Mouse (Mus musculus) limb, embryonic 11.5 days (tissue): ENCODE results near the gene Cyp51. TPM values are rescaled to one million over a fixed set of nuclear protein-coding genes. Genes with fewer than 3 reads are reported as not detected.

Experiments used
- ATAC-seq: fragments of 200-750 bp; cut with Nextera tagmentation; 2 replicates; pipeline ENCODE4 v1.8.0; 2017; ENCODE audit warnings: low read depth; ENCODE audit not compliant: insufficient number of reproducible peaks, low FRiP score, low TSS enrichment
- DNase-seq: peaks from one replicate; pipeline ENCODE4 v3.0.0-alpha.2; 2015; ENCODE audit warnings: low spot score
- H3K27ac ChIP-seq: fragments of 300-500 bp; sonication (generic); replicated peaks from 2 replicates; pipeline ENCODE4 v1.5.1; 2014; ENCODE audit warnings: low read depth, mild to moderate bottlenecking, low read length
- H3K27me3 ChIP-seq: fragments of 300-500 bp; sonication (generic); 2 replicates; pipeline ENCODE4 v1.6.1; 2014; ENCODE audit warnings: mild to moderate bottlenecking, low read length, mixed read lengths; ENCODE audit not compliant: control insufficient read depth, insufficient read depth
- H3K36me3 ChIP-seq: fragments of 300-500 bp; sonication (generic); 2 replicates; pipeline ENCODE4 v1.6.1; 2014; ENCODE audit warnings: mild to moderate bottlenecking, low read length, moderate library complexity, mixed read lengths; ENCODE audit not compliant: control insufficient read depth, insufficient read depth
- H3K4me1 ChIP-seq: fragments of 300-500 bp; sonication (generic); 2 replicates; pipeline ENCODE4 v1.6.1; 2014; ENCODE audit warnings: low read length, mixed read lengths; ENCODE audit not compliant: control insufficient read depth, insufficient read depth
- H3K4me2 ChIP-seq: fragments of 300-500 bp; sonication (generic); 2 replicates; pipeline ENCODE4 v1.6.1; 2014; ENCODE audit warnings: low read depth, mild to moderate bottlenecking, moderate library complexity; ENCODE audit not compliant: severe bottlenecking
- H3K4me3 ChIP-seq: fragments of 300-500 bp; sonication (generic); 2 replicates; pipeline ENCODE4 v1.5.1; 2014; ENCODE audit warnings: low read depth, low read length
- H3K9ac ChIP-seq: fragments of 300-500 bp; sonication (generic); 2 replicates; pipeline ENCODE4 v1.6.1; 2014; ENCODE audit warnings: mild to moderate bottlenecking, low read length
- H3K9me3 ChIP-seq: fragments of 300-500 bp; sonication (generic); 2 replicates; pipeline ENCODE4 v1.6.1; 2016; ENCODE audit warnings: low read length; ENCODE audit not compliant: control insufficient read depth
- WGBS: fragments of 180-500 bp; shearing (Covaris S2); extraction: QIAGEN DNeasy Blood & Tissue Kit; methylation state at CpG from one replicate; pipeline ENCODE4 v1.1.7; 2014; 5-methylcytosine and 5-hydroxymethylcytosine counted together
- polyA plus RNA-seq: library from polyadenylated mRNA; unstranded; fragments of >200 nt; fragmentation: Nextera tagmentation; extraction: Ambion mirVana; gene quantifications from 2 replicates; pipeline ENCODE4 v1.2.1, GENCODE M21; 2014

Cyp51 gene
- polyA plus RNA-seq, 1 experiment from 2014 or later, result 115 TPM

- peaks cover 21% of the 10 kb centered on the region for H3K36me3 ChIP-seq
- no peak for ATAC-seq
- 87% methylated on average over 5 of the region's 5 CpGs for WGBS
These were observed 16.4 kb downstream of the Cyp51 start for GRCm38 (mm10) chr5:4088190-4088589.

GRCm38 (mm10) chr5:4086309-4086708, 18.2 kb downstream of the Cyp51 start:
- ATAC-seq, result no peak
- Histone ChIP-seq H3K9me3 (no peaks in the 10 kb centered on the region), H3K4me1 (no peaks in the 10 kb centered on the region), H3K27ac (no peak overlapping the region), H3K4me2 (no peak overlapping the region), H3K36me3 (peaks cover 21% of the 10 kb centered on the region), H3K27me3 (no peaks in the 10 kb centered on the region), H3K4me3 (no peak overlapping the region), H3K9ac (no peak overlapping the region)
- 93% methylated on average over 4 of the region's 4 CpGs for WGBS
- DNase-seq, result no peak

More at GRCm38 (mm10) chr5:4088190-4088589, 16.4 kb downstream of the Cyp51 start:
- no peaks in the 10 kb centered on the region for H3K9me3 ChIP-seq
- H3K4me3 ChIP-seq, result no peak overlapping the region
- DNase-seq, result no peak
- no peak overlapping the region for H3K9ac ChIP-seq
- H3K4me1 ChIP-seq, result no peaks in the 10 kb centered on the region
- H3K4me2 ChIP-seq, result no peak overlapping the region
- no peaks in the 10 kb centered on the region for H3K27me3 ChIP-seq
- H3K27ac ChIP-seq, result no peak overlapping the region

- peaks cover 20% of the 10 kb centered on the region for H3K36me3 ChIP-seq
- no peak overlapping the region for H3K4me2 ChIP-seq
- H3K4me3 ChIP-seq, result no peak overlapping the region
- ATAC-seq (no peak), DNase-seq (no peak)
- H3K27me3 ChIP-seq, result no peaks in the 10 kb centered on the region
- H3K9me3 ChIP-seq, result no peaks in the 10 kb centered on the region
- H3K9ac ChIP-seq, result no peak overlapping the region
- no peak overlapping the region for H3K27ac ChIP-seq
- no peaks in the 10 kb centered on the region for H3K4me1 ChIP-seq
- 97% methylated on average over 7 of the region's 7 CpGs for WGBS
These were observed 19.6 kb downstream of the Cyp51 start for GRCm38 (mm10) chr5:4084948-4085347.

- 89% methylated on average over 2 of the region's 2 CpGs for WGBS
- Histone ChIP-seq H3K27me3 (no peaks in the 10 kb centered on the region), H3K9me3 (no peaks in the 10 kb centered on the region), H3K4me2 (no peak overlapping the region), H3K4me3 (no peak overlapping the region), H3K36me3 (peaks cover 18% of the 10 kb centered on the region), H3K4me1 (no peaks in the 10 kb centered on the region), H3K27ac (no peak overlapping the region), H3K9ac (no peak overlapping the region)
- ATAC-seq (no peak), DNase-seq (no peak)
These were observed 23.0 kb downstream of the Cyp51 start for GRCm38 (mm10) chr5:4081513-4081912.

GRCm38 (mm10) chr5:4080861-4081260, 23.7 kb downstream of the Cyp51 start:
- Histone ChIP-seq H3K9ac (no peak overlapping the region), H3K4me2 (no peak overlapping the region), H3K4me3 (no peak overlapping the region), H3K27ac (no peak overlapping the region), H3K36me3 (peaks cover 15% of the 10 kb centered on the region; the same call in 1 of the 2 replicates), H3K9me3 (no peaks in the 10 kb centered on the region), H3K4me1 (no peaks in the 10 kb centered on the region), H3K27me3 (no peaks in the 10 kb centered on the region)
- no peak for DNase-seq
- no peak for ATAC-seq
- WGBS, result 83% methylated on average over 2 of the region's 2 CpGs

GRCm38 (mm10) chr5:4079086-4079485, 25.5 kb downstream of the Cyp51 start:
- 89% methylated on average over 3 of the region's 3 CpGs for WGBS
- Histone ChIP-seq H3K36me3 (peaks cover 13% of the 10 kb centered on the region; the same call in 1 of the 2 replicates), H3K27me3 (no peaks in the 10 kb centered on the region), H3K27ac (no peak overlapping the region), H3K9ac (no peak overlapping the region), H3K4me1 (no peaks in the 10 kb centered on the region), H3K4me3 (no peak overlapping the region), H3K4me2 (no peak overlapping the region), H3K9me3 (no peaks in the 10 kb centered on the region)
- ATAC-seq, result no peak
- DNase-seq, result no peak

- no peaks in the 10 kb centered on the region for H3K27me3 ChIP-seq
- WGBS, result 84% methylated on average over 3 of the region's 3 CpGs
- no peak overlapping the region for H3K27ac ChIP-seq
- DNase-seq (no peak), ATAC-seq (no peak)
- no peaks in the 10 kb centered on the region for H3K9me3 ChIP-seq
- H3K4me2 ChIP-seq, result no peak overlapping the region
- H3K36me3 ChIP-seq, result peaks cover 11% of the 10 kb centered on the region; the same call in 1 of the 2 replicates
- H3K9ac ChIP-seq, result no peak overlapping the region
- no peaks in the 10 kb centered on the region for H3K4me1 ChIP-seq
- H3K4me3 ChIP-seq, result no peak overlapping the region
These were observed 37.3 kb downstream of the Cyp51 start for GRCm38 (mm10) chr5:4067203-4067602.

GRCm38 (mm10) chr5:4066476-4067115, 38.0 kb downstream of the Cyp51 start:
- 93% methylated on average over 18 of the region's 18 CpGs for WGBS
- H3K4me1 ChIP-seq, result no peaks in the 10 kb centered on the region
- no peaks in the 10 kb centered on the region for H3K27me3 ChIP-seq
- no peak overlapping the region for H3K27ac ChIP-seq
- ATAC-seq, result no peak
- no peak overlapping the region for H3K4me3 ChIP-seq
- H3K4me2 ChIP-seq, result no peak overlapping the region
- DNase-seq, result no peak
- H3K9ac ChIP-seq, result no peak overlapping the region
- H3K36me3 ChIP-seq, result peaks cover 14% of the 10 kb centered on the region; the same call in 1 of the 2 replicates
- H3K9me3 ChIP-seq, result no peaks in the 10 kb centered on the region

GRCm38 (mm10) chr5:4060313-4060712, 44.2 kb downstream of the Cyp51 start:
- ATAC-seq (no peak), DNase-seq (no peak)
- 95% methylated on average over 8 of the region's 8 CpGs for WGBS
- Histone ChIP-seq H3K9ac (no peak overlapping the region), H3K4me3 (no peak overlapping the region), H3K9me3 (no peaks in the 10 kb centered on the region), H3K36me3 (peaks cover 15% of the 10 kb centered on the region), H3K27ac (no peak overlapping the region), H3K4me2 (no peak overlapping the region), H3K27me3 (no peaks in the 10 kb centered on the region), H3K4me1 (no peaks in the 10 kb centered on the region)
